ENCODE assay signal across 26 mouse cellular contexts in the genomic region with DNA sequence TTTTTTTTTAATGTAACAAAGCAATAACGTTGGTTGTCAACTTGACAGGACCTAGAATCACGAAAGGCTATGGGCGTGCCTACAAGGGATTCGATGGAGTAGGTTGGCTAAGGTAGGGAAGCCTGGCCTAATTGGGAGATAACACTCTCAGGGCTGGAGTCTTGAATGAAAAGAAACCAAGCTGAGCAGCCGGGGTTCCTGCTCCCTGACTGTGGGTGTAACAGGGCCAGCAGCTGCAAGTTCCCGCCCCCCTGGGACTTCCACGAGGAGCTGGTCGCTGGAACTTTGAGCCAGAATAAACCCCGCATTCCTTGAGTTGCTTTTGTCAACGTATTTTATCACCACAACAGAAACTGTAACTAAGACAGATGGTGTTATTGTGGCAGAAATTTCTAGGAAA. TPM values are rescaled to one million over a fixed set of nuclear protein-coding genes. Genes with fewer than 3 reads are reported as not detected.
DNase-seq lines count a peak whose midpoint lies in the region; ATAC-seq lines count a peak whose summit lies in the region.
"Had no signal": no experiment of that assay in that cellular context is flagged by ENCODE, and none has a peak within 500 bp of the region (broad histone marks: within the 10 kb centered on the region; RNA-seq: fewer than 3 reads in every experiment).

No protein-coding gene starts in this region.

- ATAC-seq in heart, embryonic 11.5 days (replicated peaks; ENCODE audit: insufficient number of reproducible peaks, low FRiP score, low TSS enrichment), result no peak
- ATAC-seq in liver, embryonic 13.5 days (ENCODE audit: low read depth), result peak; percentile 76
- ATAC-seq: intestine, embryonic 16.5 days; midbrain, embryonic 15.5 days had no signal

- no peaks in the 10 kb centered on the region for H3K36me3 ChIP-seq in heart, embryonic 11.5 days (ENCODE audit: control insufficient read depth, insufficient read depth, low read length)
- no peaks in the 10 kb centered on the region for H3K36me3 ChIP-seq in liver, embryonic 13.5 days
- H3K36me3 ChIP-seq: heart, embryonic 13.5 days; hindbrain, embryonic 15.5 days; midbrain, embryonic 15.5 days had no signal

- H3K4me3 ChIP-seq in heart, embryonic 11.5 days (ENCODE audit: low read depth, low read length), result no peak overlapping the region
- H3K4me3 ChIP-seq in liver, embryonic 13.5 days (replicated peaks), result no peak overlapping the region
- H3K4me3 ChIP-seq: gastrocnemius, adult 2 months; heart, embryonic 13.5 days; hindbrain, embryonic 15.5 days; layer of hippocampus, adult 2 months; left cerebral cortex, adult 2 months; midbrain, embryonic 15.5 days had no signal

- no peak overlapping the region for H3K9ac ChIP-seq in heart, embryonic 11.5 days (ENCODE audit: low read depth, low read length)
- H3K9ac ChIP-seq in liver, embryonic 13.5 days, result peak overlapping the region; percentile 26; the same call in 1 of the 2 replicates
- H3K9ac ChIP-seq: heart, embryonic 13.5 days; hindbrain, embryonic 15.5 days; midbrain, embryonic 15.5 days had no signal

- H3K4me2 ChIP-seq in heart, embryonic 11.5 days, result 0 out of 2 replicates have a peak overlapping the region, but pooled peaks have one; percentile 6
- H3K4me2 ChIP-seq in liver, embryonic 13.5 days, result peak overlapping the region; percentile 56
- H3K4me2 ChIP-seq: heart, embryonic 13.5 days; hindbrain, embryonic 15.5 days; midbrain, embryonic 15.5 days had no signal

- no peak for DNase-seq in heart, postnatal 25 days (ENCODE audit: low spot score)
- DNase-seq in c-Kit-positive CD71-positive TER-119-positive erythroid progenitor cells, embryonic 14.5 days (ENCODE audit: low spot score), result peak; percentile 34
- DNase-seq in liver, embryonic 13.5 days, result no peak
- DNase-seq in embryo, embryonic 10.5 days (ENCODE audit: low spot score), result no peak
- no peak for DNase-seq in layer of hippocampus, postnatal 10 days (ENCODE audit: low spot score in 2 of 2)
- no peak for DNase-seq in right cerebral cortex, postnatal 36 days (ENCODE audit: low spot score in 2 of 2)
- DNase-seq: cerebellum, adult 11 months; cerebellum, postnatal 10 days; embryo, embryonic 11 days; gastrocnemius, adult 2 months; heart, postnatal 36 days; left cerebral cortex, postnatal 4 days; lung, postnatal 10 days; retina, postnatal 1 day had no signal

- H3K27ac ChIP-seq in heart, embryonic 11.5 days (ENCODE audit: low read depth, low read length), result no peak overlapping the region
- peak overlapping the region; percentile 51 for H3K27ac ChIP-seq in liver, embryonic 13.5 days
- H3K27ac ChIP-seq: gastrocnemius, adult 2 months; heart, embryonic 13.5 days; hindbrain, embryonic 15.5 days; layer of hippocampus, adult 2 months; left cerebral cortex, adult 2 months; midbrain, embryonic 15.5 days had no signal

- no peaks in the 10 kb centered on the region for H3K27me3 ChIP-seq in heart, embryonic 11.5 days (ENCODE audit: control insufficient read depth, insufficient read depth, low read length)
- H3K27me3 ChIP-seq in liver, embryonic 13.5 days, result no peaks in the 10 kb centered on the region
- H3K27me3 ChIP-seq: heart, embryonic 13.5 days; hindbrain, embryonic 15.5 days; midbrain, embryonic 15.5 days had no signal

- H3K9me3 ChIP-seq in heart, embryonic 11.5 days (replicated peaks; ENCODE audit: control insufficient read depth, low read length), result no peaks in the 10 kb centered on the region
- no peaks in the 10 kb centered on the region for H3K9me3 ChIP-seq in liver, embryonic 13.5 days (replicated peaks)
- H3K9me3 ChIP-seq: heart, embryonic 13.5 days; hindbrain, embryonic 15.5 days; midbrain, embryonic 15.5 days had no signal

- 53% methylated on average over 10 of the region's 10 CpGs for WGBS in heart, embryonic 11.5 days (ENCODE audit: insufficient replicate concordance)
- WGBS in liver, embryonic 13.5 days (ENCODE audit: insufficient replicate concordance), result 31% methylated on average over 10 of the region's 10 CpGs

- no peaks in the 10 kb centered on the region for H3K4me1 ChIP-seq in heart, embryonic 11.5 days (ENCODE audit: control insufficient read depth, insufficient read depth, low read length)
- H3K4me1 ChIP-seq in liver, embryonic 13.5 days (replicated peaks), result peaks cover 23% of the 10 kb centered on the region
- H3K4me1 ChIP-seq: midbrain, embryonic 15.5 days had no signal

- intact Hi-C loops in heart, postnatal 25 days (cut with DNase I), result no loop called here

RNA-seq across cellular contexts. Expression of a gene that starts 16.2 kb away (rescaled TPM):
- 0.23 and 0.34 TPM in 2 replicates for polyA plus RNA-seq in heart, embryonic 11.5 days (2014; fragmentation: Nextera tagmentation; extraction: Ambion mirVana)
- not detected for total RNA-seq in heart, postnatal 25 days (2021)
- polyA plus RNA-seq in liver, embryonic 13.5 days (2015; fragmentation: Nextera tagmentation; extraction: Ambion mirVana), result not detected in 2 replicates
- total RNA-seq in layer of hippocampus, postnatal 10 days (2021), result 1 to 10 TPM; 1.1 to 1.3 TPM
- total RNA-seq: adrenal gland, adult 18-20 months; heart, postnatal 36 days; liver, adult 2 months; megakaryocyte progenitor cell, adult 5-6 weeks had no signal
- polyA plus RNA-seq: forebrain, embryonic 11.5 days; intestine, embryonic 16.5 days; liver, adult 2 months; small intestine, adult 2 months had no signal

RNA-seq across cellular contexts. Expression of a gene that starts 56.6 kb away (rescaled TPM):
- polyA plus RNA-seq in heart, embryonic 11.5 days (2014; fragmentation: Nextera tagmentation; extraction: Ambion mirVana), result 172 and 173 TPM in 2 replicates
- 10 to 100 TPM; 86.2 to 88.8 TPM for total RNA-seq in heart, postnatal 25 days (2021)
- 76.8 and 91.4 TPM in 2 replicates for polyA plus RNA-seq in liver, embryonic 13.5 days (2015; fragmentation: Nextera tagmentation; extraction: Ambion mirVana)
- total RNA-seq in layer of hippocampus, postnatal 10 days (2021), result 100 to 1,000 TPM; 153 to 164 TPM
